Mouse (Mus musculus) liver, adult (tissue): ENCODE measurements around the gene Vcl.

Experiments used
- GATA4 ChIP-seq: IDR thresholded peaks from 2 replicates; pipeline ENCODE4 v1.6.1; 2014; ENCODE audit warnings: mild to moderate bottlenecking, low read length; ENCODE audit not compliant: insufficient replicate concordance

The Vcl gene

GRCm38 (mm10) chr14:21065490-21066162, 136.4 kb downstream of the Vcl start:
- no peak; the same call in 1 of the 2 replicates for TF ChIP-seq GATA4

- no peak for TF ChIP-seq GATA4
These were observed 140.4 kb downstream of the Vcl start for GRCm38 (mm10) chr14:21069594-21069993.

GRCm38 (mm10) chr14:21073981-21074380, 144.8 kb downstream of the Vcl start:
- TF ChIP-seq GATA4, result no peak

GRCm38 (mm10) chr14:21074398-21075320, 145.5 kb downstream of the Vcl start:
- no peak for TF ChIP-seq GATA4

- no peak for TF ChIP-seq GATA4
These were observed 146.7 kb downstream of the Vcl start for GRCm38 (mm10) chr14:21075751-21076500.

- TF ChIP-seq GATA4, result no peak
These were observed 147.4 kb downstream of the Vcl start for GRCm38 (mm10) chr14:21076501-21077194.

GRCm38 (mm10) chr14:21077939-21078338, 148.7 kb downstream of the Vcl start:
- no peak for TF ChIP-seq GATA4

GRCm38 (mm10) chr14:21078511-21078910, 149.3 kb downstream of the Vcl start:
- TF ChIP-seq GATA4, result no peak

GRCm38 (mm10) chr14:21082823-21083222, 153.6 kb downstream of the Vcl start:
- no peak for TF ChIP-seq GATA4
